Mouse (Mus musculus): ENCODE measurements around the gene Mylk4. TPM values are rescaled to one million over a fixed set of nuclear protein-coding genes. Genes with fewer than 3 reads are reported as not detected.

The Mylk4 gene
- polyA plus RNA-seq, 1 experiment from 2014 or later, result 0.06 TPM

DNA sequence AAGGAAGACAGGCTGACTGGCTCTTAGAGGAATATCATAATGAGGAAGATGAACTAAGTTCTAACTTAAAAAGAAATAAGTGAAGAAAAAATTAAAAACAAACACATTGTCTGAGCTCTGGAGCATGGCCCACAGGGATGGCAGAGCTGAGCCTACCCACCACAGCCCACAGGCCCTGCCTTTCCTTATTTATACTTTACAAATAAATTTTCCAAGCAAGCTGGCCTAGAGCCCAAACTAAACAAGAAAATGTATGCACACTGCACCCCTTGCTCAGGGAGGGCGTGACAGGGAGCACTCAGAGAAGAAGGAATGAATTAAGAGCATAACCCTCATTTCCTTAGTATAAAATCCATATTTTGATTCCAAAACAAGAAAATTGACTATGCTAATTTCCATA is 82.2 kb downstream of the Mylk4 start:
- no peak for ATAC-seq (replicated peaks)
- no peak overlapping the region for H3K27ac ChIP-seq (replicated peaks)
- no peaks in the 10 kb centered on the region for H3K36me3 ChIP-seq
- 77% methylated on average over 1 of the region's 1 CpGs for WGBS
- H3K4me3 ChIP-seq, result no peak overlapping the region
- no peaks in the 10 kb centered on the region for H3K9me3 ChIP-seq
- H3K27me3 ChIP-seq, result no peaks in the 10 kb centered on the region
- no peak overlapping the region for H3K4me2 ChIP-seq (replicated peaks)
- H3K9ac ChIP-seq (replicated peaks), result no peak overlapping the region
- H3K4me1 ChIP-seq, result no peaks in the 10 kb centered on the region

DNA sequence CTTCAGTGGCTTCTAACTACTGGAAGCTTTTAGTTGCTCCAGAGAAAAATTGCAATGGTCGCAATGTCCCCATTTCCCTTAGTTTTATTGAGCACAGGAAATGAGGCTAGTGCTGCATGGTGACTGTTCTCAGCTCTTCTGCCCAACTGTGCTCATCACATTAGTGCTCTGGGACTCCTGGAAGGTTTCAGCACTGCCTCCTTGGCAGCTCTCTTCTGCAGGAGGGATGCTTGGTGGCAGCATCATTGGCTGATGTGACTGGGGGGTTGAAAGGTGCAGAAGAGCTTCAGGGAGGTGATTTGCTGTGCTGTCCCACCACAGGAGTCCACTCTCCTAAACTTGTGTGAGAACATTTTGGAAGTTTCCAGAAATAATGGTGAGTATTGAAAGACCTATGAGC is 84.4 kb downstream of the Mylk4 start:
- Histone ChIP-seq H3K4me3 (no peak overlapping the region), H3K9ac (replicated peaks) (no peak overlapping the region), H3K36me3 (no peaks in the 10 kb centered on the region), H3K4me1 (no peaks in the 10 kb centered on the region), H3K9me3 (no peaks in the 10 kb centered on the region), H3K4me2 (replicated peaks) (no peak overlapping the region), H3K27ac (replicated peaks) (no peak overlapping the region), H3K27me3 (no peaks in the 10 kb centered on the region)
- 91% methylated on average over 1 of the region's 1 CpGs for WGBS
- no peak for ATAC-seq (replicated peaks)

DNA sequence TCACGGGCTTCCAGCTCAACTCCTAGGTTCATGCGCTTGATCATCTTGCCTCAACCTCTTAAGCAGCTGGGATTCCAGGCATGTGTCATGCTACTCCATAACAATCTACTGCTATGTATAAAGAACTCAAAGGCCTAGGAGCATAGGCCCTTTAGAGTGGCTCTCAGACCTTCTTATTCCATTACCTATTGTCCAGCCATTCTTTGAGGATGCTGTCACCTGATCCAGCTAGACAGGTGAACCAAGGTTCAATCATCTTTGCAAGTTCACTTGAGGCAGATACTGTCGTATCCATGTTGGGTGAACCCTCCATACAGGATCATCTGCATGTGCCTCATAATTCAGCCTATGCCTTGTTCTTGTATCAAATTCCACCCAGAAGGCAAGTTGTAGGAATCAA is 84.8 kb downstream of the Mylk4 start:
- Histone ChIP-seq H3K27me3 (no peaks in the 10 kb centered on the region), H3K9ac (replicated peaks) (no peak overlapping the region), H3K36me3 (no peaks in the 10 kb centered on the region), H3K4me3 (no peak overlapping the region), H3K4me2 (replicated peaks) (no peak overlapping the region), H3K4me1 (no peaks in the 10 kb centered on the region), H3K27ac (replicated peaks) (no peak overlapping the region), H3K9me3 (no peaks in the 10 kb centered on the region)
- 90% methylated on average over 3 of the region's 3 CpGs for WGBS
- no peak for ATAC-seq (replicated peaks)

DNA sequence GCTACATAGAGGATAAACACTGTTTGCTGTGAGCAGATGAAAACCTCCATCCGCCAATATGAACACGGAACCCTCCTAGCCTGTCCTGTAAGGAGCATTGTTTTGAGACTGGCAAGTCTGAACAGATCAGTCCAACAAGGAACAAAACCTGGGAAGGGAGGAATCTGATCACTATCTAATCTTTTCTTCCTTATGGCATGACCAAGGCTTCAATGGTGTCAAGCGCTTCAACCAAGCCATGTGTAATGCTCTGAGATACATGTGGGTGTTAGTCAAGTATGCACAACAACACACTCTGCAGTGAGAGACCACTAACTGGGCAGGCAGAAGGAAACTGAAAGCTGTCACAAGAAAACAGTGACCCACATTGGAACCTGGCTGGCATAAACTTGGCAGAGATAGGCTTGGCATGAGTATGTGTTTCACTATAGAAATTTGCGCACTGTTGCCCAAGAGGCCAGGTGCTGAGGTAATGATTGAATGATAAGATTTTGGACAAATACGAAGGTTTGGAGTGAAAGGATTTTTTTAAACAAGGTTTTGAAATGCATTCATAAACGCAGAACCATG is 89.8 kb downstream of the Mylk4 start:
- no peak overlapping the region for H3K27ac ChIP-seq (replicated peaks)
- H3K9ac ChIP-seq (replicated peaks), result no peak overlapping the region
- no peak for ATAC-seq (replicated peaks)
- H3K4me1 ChIP-seq, result no peaks in the 10 kb centered on the region
- no peak overlapping the region for H3K4me3 ChIP-seq
- no peaks in the 10 kb centered on the region for H3K9me3 ChIP-seq
- no peak overlapping the region for H3K4me2 ChIP-seq (replicated peaks)
- no peaks in the 10 kb centered on the region for H3K36me3 ChIP-seq
- no peaks in the 10 kb centered on the region for H3K27me3 ChIP-seq
- WGBS, result 82% methylated on average over 6 of the region's 6 CpGs

DNA sequence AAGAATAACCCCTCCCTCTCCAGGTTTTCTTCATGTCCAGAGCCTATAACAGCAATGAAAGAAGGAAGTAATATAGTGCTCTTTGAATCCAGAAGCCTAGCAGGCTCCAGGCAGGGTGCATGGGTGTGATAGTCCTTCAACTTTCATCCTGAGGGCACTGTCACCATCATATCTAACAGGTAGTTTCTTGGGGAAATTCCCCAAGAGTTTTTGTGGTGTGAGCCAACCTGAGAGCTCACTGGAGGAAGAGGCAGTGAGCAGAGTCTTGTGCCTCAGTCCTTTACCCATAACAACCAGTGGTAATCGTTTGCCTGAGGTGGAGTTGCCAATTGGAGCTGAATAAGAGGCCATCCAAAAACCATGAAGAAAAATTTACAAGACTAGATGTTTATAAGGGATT is 91.2 kb downstream of the Mylk4 start:
- 75% methylated on average over 1 of the region's 1 CpGs for WGBS
- Histone ChIP-seq H3K27ac (replicated peaks) (no peak overlapping the region), H3K9me3 (no peaks in the 10 kb centered on the region), H3K4me3 (no peak overlapping the region), H3K4me2 (replicated peaks) (no peak overlapping the region), H3K4me1 (no peaks in the 10 kb centered on the region), H3K36me3 (no peaks in the 10 kb centered on the region), H3K27me3 (no peaks in the 10 kb centered on the region), H3K9ac (replicated peaks) (no peak overlapping the region)
- no peak for ATAC-seq (replicated peaks)

DNA sequence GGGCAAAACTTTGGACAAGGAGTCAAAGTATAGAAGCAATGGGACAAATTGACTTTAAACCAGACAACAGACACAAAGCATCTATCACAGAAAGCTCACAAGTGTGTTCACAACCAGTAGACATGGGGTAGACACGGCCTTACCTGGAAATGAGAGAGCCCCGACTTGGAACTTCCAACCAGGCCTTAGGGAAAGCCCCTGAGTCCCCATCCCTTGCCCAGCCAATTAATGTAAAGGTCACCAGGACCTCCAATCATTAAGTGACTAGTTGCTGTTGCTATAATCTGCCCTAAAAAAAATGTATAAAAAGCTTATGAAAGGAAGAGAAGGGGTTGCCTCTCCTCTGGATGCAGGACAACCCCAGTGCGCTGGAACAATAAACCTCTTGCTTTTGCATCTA is 93.5 kb downstream of the Mylk4 start:
- H3K9ac ChIP-seq (replicated peaks), result no peak overlapping the region
- no peaks in the 10 kb centered on the region for H3K36me3 ChIP-seq
- no peaks in the 10 kb centered on the region for H3K4me1 ChIP-seq
- no peak overlapping the region for H3K4me2 ChIP-seq (replicated peaks)
- H3K27me3 ChIP-seq, result no peaks in the 10 kb centered on the region
- WGBS, result 84% methylated on average over 3 of the region's 3 CpGs
- ATAC-seq (replicated peaks), result no peak
- H3K4me3 ChIP-seq, result no peak overlapping the region
- H3K9me3 ChIP-seq, result no peaks in the 10 kb centered on the region
- H3K27ac ChIP-seq (replicated peaks), result no peak overlapping the region

DNA sequence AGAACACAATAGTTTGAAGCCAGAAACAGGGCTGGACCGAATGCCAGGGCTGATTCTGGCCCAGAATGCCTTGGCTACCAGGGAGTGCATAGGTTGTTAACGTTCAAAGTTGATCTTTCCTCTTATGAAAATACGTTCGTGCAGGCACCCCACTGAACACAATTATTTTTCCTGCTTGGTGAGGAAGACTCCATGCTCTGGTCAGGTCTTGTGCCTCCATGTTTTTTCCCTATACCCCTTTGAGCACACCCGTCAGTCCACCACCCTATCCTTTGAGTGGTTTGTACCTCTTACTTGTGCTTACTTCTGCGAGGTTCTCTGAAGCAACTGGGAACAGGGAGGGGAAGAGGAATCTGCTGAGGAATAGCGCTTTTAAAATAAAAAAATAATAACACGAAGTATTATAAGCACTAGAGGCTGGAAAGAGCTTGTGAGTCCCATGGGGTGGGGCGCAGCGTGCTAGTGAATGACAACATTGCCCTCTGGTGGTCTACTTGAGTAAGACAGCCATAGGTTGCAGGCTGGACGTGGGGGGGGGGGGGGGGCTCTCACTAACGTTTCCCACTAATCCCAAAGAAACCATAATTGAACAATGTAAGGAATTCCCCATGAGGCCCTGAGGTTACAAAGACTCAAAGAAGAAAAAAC is 102.8 kb downstream of the Mylk4 start:
- Histone ChIP-seq H3K27ac (replicated peaks) (no peak overlapping the region), H3K4me2 (replicated peaks) (no peak overlapping the region), H3K9me3 (no peaks in the 10 kb centered on the region), H3K27me3 (no peaks in the 10 kb centered on the region), H3K9ac (replicated peaks) (no peak overlapping the region), H3K4me3 (no peak overlapping the region), H3K4me1 (no peaks in the 10 kb centered on the region), H3K36me3 (no peaks in the 10 kb centered on the region)
- ATAC-seq (replicated peaks), result peak; percentile 85
- WGBS, result 46% methylated on average over 12 of the region's 12 CpGs

DNA sequence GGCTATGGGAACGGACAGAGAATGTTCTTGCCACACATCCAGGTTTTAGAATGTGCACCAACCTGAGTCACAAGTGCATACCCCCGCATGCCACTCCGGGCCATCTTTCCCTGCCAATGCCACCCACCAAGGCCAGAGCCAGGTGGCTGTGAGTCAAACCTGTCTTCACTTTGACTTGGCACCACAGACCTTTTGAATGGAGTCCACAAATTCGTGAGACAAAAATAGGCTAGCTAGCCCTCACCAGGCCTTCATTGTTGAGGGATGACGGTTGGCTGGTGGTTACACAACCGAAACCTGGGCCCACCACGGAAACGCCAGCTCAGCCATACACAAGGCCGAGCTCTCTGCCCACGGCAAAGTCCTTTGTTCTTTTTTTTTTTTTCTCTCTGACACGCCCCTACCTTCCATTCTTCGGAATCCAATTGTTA is 103.6 kb downstream of the Mylk4 start:
- no peak overlapping the region for H3K4me2 ChIP-seq (replicated peaks)
- no peak overlapping the region for H3K9ac ChIP-seq (replicated peaks)
- H3K9me3 ChIP-seq, result no peaks in the 10 kb centered on the region
- H3K27me3 ChIP-seq, result no peaks in the 10 kb centered on the region
- H3K4me3 ChIP-seq, result no peak overlapping the region
- H3K27ac ChIP-seq (replicated peaks), result no peak overlapping the region
- H3K4me1 ChIP-seq, result no peaks in the 10 kb centered on the region
- WGBS, result 71% methylated on average over 12 of the region's 12 CpGs
- ATAC-seq (replicated peaks), result no peak
- H3K36me3 ChIP-seq, result no peaks in the 10 kb centered on the region

DNA sequence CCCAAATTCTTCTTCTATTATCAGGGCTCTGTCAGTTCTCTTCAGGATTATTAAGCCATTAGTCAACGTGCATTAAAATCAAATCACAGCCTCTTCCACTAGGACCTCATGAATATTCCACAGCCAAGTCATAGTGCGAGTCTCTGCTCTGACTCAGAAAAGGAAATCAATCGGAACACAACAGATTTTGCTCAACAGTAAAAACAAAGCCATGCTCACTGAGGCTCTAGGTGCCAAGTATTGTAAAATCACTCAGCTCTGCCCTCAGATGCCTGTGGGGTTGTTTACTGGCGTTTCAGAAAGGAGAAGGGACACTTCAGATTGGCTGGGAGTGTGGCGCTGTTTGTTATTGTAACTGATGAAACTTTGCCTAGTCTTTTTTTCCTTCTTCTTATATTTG is 104.8 kb downstream of the Mylk4 start:
- no peaks in the 10 kb centered on the region for H3K27me3 ChIP-seq
- no peaks in the 10 kb centered on the region for H3K36me3 ChIP-seq
- 62% methylated on average over 5 of the region's 5 CpGs for WGBS
- ATAC-seq (replicated peaks), result no peak
- H3K4me3 ChIP-seq, result no peak overlapping the region
- no peak overlapping the region for H3K4me2 ChIP-seq (replicated peaks)
- no peak overlapping the region for H3K27ac ChIP-seq (replicated peaks)
- H3K9me3 ChIP-seq, result no peaks in the 10 kb centered on the region
- H3K9ac ChIP-seq (replicated peaks), result no peak overlapping the region
- no peaks in the 10 kb centered on the region for H3K4me1 ChIP-seq

DNA sequence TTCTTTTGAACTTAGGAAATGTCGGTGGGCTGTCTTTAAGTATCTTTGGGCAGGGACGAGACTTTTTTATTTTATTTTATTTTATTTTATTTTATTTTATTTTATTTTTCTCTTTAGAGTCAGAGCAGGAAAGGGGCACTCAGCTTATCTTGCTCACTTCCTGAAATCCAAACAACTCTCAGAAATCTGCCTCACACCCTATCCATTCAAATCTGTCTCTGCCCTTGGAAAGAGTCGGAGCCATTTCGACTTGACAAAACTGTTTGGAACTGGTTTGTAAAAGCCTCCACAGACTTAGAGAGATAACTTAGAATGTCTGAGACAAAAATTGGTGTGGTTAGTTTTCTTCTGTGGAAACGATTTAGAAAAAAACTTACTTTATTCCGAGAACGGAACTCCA is 113.0 kb downstream of the Mylk4 start:
- Histone ChIP-seq H3K4me3 (no peak overlapping the region), H3K9ac (replicated peaks) (no peak overlapping the region), H3K9me3 (no peaks in the 10 kb centered on the region), H3K27me3 (no peaks in the 10 kb centered on the region), H3K36me3 (no peaks in the 10 kb centered on the region), H3K27ac (replicated peaks) (no peak overlapping the region), H3K4me1 (no peaks in the 10 kb centered on the region), H3K4me2 (replicated peaks) (no peak overlapping the region)
- WGBS, result 89% methylated on average over 7 of the region's 7 CpGs
- no peak for ATAC-seq (replicated peaks)

DNA sequence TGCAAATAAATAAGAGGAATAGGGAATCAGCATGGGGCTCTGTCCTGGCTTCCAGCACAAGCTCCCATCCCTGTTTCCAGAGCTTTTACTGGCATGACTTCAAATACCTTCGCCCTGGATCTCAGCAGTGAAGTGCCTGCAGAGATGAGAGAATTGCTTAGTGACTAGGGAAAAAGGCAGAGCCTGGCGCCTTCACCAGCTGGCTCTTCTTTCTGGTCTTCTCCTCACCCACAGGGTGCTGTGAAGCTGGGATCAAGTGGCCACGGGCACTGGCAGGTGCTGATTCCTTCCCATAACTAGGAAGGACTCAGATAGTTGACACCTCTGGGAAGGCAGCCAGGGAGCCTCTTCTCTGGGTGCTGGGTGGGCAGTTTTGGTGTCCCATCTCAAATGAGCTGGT is 115.5 kb downstream of the Mylk4 start:
- Histone ChIP-seq H3K4me3 (no peak overlapping the region), H3K4me2 (replicated peaks) (no peak overlapping the region), H3K36me3 (no peaks in the 10 kb centered on the region), H3K27me3 (no peaks in the 10 kb centered on the region), H3K4me1 (no peaks in the 10 kb centered on the region), H3K9ac (replicated peaks) (no peak overlapping the region), H3K9me3 (no peaks in the 10 kb centered on the region), H3K27ac (replicated peaks) (no peak overlapping the region)
- 75% methylated on average over 3 of the region's 3 CpGs for WGBS
- ATAC-seq (replicated peaks), result no peak

DNA sequence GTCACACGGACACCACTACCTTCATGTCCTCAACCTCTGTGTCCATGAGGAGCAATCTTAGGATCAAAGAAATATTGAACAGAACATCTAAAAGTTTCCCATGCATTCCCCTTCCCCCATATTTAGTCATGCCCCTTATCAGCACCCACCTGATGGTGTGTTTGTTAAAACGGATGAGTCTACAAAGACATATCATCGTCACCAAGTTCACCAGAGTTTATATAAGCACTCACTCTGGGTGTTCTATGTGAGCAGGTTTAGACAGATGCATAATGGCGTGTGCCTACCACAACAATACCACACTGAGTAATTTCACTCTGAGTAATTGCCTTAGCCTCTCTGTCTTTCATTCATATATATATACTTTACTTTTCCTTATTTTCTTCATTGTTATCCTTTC is 116.4 kb downstream of the Mylk4 start:
- no peaks in the 10 kb centered on the region for H3K4me1 ChIP-seq
- no peak overlapping the region for H3K9ac ChIP-seq (replicated peaks)
- no peak overlapping the region for H3K4me3 ChIP-seq
- 87% methylated on average over 4 of the region's 4 CpGs for WGBS
- no peak overlapping the region for H3K27ac ChIP-seq (replicated peaks)
- no peak overlapping the region for H3K4me2 ChIP-seq (replicated peaks)
- ATAC-seq (replicated peaks), result no peak
- H3K9me3 ChIP-seq, result no peaks in the 10 kb centered on the region
- no peaks in the 10 kb centered on the region for H3K36me3 ChIP-seq
- H3K27me3 ChIP-seq, result no peaks in the 10 kb centered on the region

DNA sequence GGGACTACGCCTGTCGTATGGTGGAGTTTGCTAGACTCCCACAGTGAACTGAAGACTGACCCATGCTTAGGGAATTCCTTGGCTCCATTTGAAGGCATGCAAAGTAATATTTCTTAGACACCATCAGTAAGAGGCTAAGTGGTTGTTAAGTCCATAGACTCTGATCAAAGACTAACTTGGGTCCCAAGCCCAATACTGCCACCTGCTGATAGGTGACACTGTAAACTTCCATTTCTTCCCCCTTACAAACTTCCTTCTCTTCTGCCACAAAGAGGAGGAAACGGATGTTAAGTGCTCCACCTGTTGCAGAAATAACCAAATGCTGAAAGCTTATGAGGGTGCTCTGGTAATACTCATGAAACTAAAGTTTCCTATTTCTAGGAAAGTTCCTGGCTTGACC is 121.7 kb downstream of the Mylk4 start:
- Histone ChIP-seq H3K9me3 (no peaks in the 10 kb centered on the region), H3K4me3 (no peak overlapping the region), H3K4me1 (no peaks in the 10 kb centered on the region), H3K4me2 (replicated peaks) (no peak overlapping the region), H3K27me3 (no peaks in the 10 kb centered on the region), H3K36me3 (no peaks in the 10 kb centered on the region), H3K27ac (replicated peaks) (no peak overlapping the region), H3K9ac (replicated peaks) (no peak overlapping the region)
- WGBS, result 80% methylated on average over 3 of the region's 3 CpGs
- ATAC-seq (replicated peaks), result no peak
